Mouse (Mus musculus): Measurements from ENCODE around the gene Zfp874a.
"Not testable (repeated sequence)": the region's sequence is repeated elsewhere in the genome, so short reads cannot be mapped to it uniquely, and the experiment has no call there.

Gene Zfp874a

GRCm38 (mm10) chr13:67451172-67452020, at the start of gene Zfp874a:
Gene Zfp874a, minus strand, starts transcription at chr13:67451624.
- peak; percentile 95 for DNase-seq

GRCm38 (mm10) chr13:67500908-67501307, 49.5 kb upstream of the Zfp874a start:
- no peak for DNase-seq

DNA sequence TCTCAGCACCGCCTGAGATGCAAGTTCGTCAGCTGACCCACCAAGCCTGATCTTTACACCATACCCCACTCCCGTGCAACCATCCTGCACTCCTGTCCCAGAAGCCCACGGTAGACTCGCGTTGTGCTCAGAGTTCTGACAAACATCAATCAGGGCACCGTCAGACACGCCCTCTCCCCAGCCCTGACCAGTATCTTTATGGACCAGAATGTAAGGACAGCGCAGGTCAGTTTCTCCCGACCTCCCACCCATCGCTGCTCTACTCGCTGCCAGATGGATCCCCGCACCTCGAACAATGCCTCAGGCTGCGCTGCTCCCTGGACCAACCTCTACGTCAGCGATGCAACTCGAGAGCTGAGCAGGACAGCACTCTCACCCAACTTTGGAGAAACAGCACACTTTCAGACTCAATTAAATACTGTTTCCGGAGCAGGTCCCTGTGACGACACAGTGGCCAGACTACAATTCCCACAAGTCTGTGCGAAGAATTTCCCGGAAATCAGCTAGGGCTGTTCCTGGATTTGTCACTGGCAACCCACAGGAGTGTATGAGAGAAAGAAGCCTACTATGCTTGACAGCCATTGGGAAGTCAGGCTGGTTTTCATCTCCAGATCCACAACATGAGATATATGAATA, 48.8 kb upstream of the Zfp874a start, which contains the start of gene Zfp58:
TSS of gene Zfp58 (minus strand) at position 472 of the 636 bp plus-strand sequence.
- peak; percentile 90 for DNase-seq

DNA sequence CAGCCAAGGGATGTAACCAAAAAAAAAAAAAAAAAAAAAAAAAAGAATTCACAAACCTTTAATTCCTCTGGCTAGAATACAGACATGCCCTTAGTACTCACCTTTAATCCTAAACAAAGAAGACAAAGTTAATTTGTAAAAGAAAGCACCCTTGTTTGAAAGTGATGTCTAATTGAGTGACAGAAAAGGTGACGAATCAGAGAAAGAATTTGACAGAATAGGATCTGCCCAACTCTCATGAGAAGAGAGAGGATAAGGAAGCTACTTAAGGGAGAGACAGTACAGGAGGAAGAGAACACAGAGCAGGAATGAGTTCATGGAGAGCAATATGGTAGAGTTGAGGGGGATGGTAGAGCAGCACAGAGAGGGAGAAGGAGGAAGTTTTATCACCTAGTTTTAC, 44.2 kb upstream of the Zfp874a start:
- no peak for DNase-seq

DNA sequence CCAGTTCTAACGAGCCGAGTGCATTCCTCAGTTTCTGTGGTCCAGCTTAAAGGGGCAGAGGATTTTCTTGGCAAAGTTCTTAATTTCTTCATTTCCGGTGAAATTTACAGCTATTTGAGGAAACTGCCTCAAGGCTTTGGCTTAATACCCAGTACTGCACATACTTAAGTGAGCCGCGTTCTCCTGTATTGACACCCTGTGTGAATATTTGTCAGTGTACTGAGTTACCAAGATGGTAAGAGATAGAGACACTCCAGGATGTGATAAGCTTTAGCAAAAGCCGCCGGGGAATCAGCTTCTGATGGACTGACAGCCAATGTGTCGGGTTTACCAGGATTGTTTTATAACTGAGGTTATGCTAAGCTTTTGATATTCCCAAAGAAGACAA, 33.0 kb upstream of the Zfp874a start:
- DNase-seq = no peak

DNA sequence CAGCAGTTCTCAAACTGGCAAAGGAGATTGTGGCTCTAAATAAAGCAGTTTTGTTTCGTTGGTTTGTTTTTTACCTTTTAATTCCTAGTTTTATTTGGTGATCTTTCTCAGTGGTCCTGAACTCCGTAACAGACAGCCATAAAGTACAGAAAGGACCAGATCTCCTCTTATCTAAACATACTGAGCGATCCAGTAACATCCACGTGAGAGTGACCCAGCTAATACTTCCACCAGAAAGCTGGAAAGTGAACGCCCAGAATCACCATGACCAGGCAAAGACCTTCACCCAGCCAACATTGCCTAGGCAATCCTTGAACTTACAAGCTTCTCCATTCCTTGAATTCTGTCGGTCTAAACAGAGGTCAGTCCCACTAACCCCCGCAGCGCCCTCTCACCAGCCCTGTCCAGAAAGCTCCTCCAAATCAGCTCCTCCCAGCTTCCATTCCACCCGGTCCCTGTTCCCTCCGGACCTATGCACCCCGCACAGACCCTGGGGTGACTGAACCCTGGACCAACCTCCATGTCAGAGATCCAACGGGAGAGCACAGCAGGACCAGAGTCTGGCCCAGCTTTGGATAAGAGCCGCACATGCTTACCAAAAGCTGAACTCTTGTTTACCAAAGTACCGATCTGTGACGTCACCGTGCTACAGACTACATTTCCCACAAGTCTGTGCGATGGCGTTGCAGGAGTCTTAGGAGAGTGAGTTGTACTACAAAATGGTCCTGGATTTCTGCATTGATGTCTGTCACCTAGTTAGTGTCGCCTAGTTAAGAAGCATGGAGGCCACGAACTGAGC, 32.4 kb upstream of the Zfp874a start, which contains the start of gene Zfp874b:
TSS of gene Zfp874b (minus strand) at position 634 of the 799 bp plus-strand sequence.
- peak; percentile 94 for DNase-seq

- DNase-seq = no peak
Measured at GRCm38 (mm10) chr13:67481528-67481927, 30.1 kb upstream of the Zfp874a start.

DNA sequence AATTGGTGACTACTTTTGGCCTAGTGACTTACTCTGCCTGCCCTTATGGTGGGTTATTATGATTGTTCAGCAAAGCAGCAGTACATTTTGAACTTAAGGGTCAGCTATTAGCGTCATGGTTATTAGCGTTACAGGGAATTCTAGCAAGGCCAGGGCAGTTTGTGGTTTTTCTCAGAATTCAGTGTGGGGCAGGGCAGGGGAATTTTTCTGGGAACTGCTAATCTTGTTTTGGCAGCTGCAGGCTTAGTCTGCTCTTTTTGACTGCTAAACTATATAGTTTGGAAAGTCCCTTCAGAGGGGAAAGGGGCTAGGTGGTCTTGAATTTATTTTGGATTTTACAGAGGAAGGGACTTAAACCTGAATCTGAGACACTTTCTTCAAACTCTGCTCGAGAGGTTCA, 17.9 kb upstream of the Zfp874a start:
- DNase-seq = no peak

GRCm38 (mm10) chr13:67463506-67464185, 12.2 kb upstream of the Zfp874a start:
- not testable (repeated sequence) for DNase-seq

DNA sequence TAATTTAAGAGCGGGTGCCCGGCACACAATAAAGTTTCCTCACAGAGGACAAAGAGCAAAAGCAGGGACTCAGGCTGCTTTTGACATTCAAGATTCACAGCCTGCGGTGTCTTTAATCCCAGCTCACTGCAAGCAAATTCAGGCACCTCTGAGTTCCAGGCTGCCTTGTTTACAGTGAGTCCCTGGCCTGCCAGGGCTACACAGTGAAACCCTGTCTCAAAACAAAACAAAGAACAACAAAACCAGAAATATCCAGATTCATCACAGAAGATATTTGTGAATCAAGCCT, 541 bp upstream of the Zfp874a start:
- no peak for DNase-seq

DNA sequence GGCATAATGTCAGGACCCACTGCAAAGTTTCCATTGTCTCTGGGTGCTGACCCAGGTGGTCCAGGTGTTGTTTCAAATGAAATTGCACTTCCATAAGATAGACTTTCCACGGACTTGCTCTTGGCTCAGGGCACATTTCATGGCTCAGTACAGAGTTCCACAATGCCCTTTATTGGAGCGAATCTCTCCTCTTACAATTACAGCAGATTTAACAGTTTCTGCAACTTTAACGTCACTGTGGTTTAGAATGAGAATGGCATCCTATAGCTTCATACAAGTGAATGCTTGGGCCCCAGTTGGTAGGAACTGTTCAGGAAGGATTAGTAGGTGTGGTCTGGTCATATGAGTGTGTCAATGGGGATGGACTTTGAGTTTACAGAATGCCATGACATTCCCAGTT, 14.3 kb downstream of the Zfp874a start:
- not testable (repeated sequence) for DNase-seq

GRCm38 (mm10) chr13:67428116-67428515, 23.3 kb downstream of the Zfp874a start:
- no peak for DNase-seq

DNA sequence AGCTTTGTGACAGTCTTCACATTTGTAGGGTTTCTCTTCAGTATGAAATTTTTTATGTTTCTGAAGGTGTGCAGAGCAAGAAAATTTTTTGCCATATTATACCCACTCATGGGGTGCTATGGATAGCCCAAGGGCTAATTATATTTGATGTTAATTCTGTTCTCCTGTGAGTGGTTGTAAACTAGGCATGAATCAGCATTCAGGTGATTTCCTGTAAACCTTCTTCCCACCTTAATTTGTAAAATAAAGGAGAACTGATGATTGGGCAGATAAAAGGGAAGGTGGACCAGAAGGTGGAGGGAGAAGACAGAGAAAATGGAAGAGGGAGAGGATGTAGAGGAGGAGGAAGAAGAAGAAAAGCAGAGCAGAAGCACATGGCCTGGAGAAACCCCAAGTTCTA, 25.7 kb downstream of the Zfp874a start:
- not testable (repeated sequence) for DNase-seq

- DNase-seq = not testable (repeated sequence)
Measured at GRCm38 (mm10) chr13:67422532-67422931, 28.9 kb downstream of the Zfp874a start.

GRCm38 (mm10) chr13:67421207-67421857, 30.1 kb downstream of the Zfp874a start, which contains the start of gene Zfp459:
Gene Zfp459, minus strand, starts transcription at chr13:67421418.
- DNase-seq = peak; percentile 62

DNA sequence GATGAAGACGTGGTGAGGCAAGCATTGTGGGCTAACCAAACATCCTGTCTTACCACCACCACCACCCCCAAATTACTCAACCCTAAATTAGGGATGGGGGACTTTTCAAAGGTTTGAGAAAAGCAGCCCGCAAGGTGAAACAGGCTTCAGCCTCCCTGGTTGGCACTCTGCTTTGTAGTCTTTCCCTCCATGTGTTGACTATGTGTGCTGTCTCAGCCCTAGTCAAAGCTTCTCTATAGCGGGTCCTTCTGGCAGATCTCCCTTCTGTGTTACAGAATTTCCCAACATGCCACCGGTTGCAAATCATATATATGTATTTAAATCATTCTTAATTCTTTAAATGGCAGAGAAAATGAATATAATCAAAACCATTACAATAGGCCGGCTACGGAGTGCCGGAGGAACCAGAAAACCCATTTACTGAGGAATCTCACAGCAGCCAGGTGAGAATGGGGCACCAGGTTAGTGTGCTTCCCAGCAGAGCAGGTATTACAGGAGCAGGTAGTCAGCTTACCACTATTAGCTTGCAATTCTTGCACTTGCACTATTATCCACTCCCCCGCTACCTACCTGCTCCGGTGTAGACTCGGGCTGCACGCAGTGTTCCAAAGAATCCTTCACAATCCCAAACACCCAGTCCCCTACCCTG, 30.7 kb downstream of the Zfp874a start:
- DNase-seq = no peak

- DNase-seq = no peak
Measured at GRCm38 (mm10) chr13:67416811-67417210, 34.6 kb downstream of the Zfp874a start.

- no peak for DNase-seq
Measured at GRCm38 (mm10) chr13:67415759-67416158, 35.7 kb downstream of the Zfp874a start.

GRCm38 (mm10) chr13:67413634-67414033, 37.8 kb downstream of the Zfp874a start:
- not testable (repeated sequence) for DNase-seq

DNA sequence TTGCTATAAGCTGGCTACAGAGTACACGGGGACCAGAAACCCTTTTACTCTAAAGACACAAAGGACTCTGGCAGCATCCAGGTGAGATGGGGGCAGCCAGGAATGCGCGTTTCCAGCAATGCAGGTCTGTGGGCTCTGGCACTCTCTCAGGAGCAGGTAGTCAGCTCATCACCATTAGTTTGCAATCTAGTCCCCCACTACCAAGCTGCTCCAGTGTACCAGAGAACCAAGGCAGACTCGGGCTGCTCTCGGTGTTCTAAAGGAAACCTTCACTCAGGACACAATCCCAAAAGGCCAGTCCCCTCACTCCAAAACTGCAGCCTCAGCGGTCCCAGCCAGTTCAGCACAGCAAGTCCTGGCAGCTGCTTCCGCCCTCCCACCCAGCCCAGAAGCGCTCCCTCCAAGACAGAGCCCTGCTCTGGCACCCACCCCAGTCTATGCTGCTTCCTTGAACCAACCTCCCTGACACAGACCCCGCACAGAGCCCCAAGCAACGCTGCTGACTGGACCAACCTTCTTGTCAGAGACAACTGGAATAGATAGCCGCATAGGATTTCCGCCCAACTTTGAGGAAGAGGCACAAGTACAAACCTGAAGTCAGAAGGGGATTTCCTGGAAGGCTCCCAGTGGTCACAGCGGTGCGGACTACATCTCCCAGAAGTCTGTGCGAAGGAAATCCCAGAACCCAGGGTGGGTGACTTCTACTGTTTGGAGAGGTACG, 52.1 kb downstream of the Zfp874a start, which contains the start of gene Zfp429:
TSS of gene Zfp429 (minus strand) at position 637 of the 721 bp plus-strand sequence.
- DNase-seq = peak; percentile 84

- not testable (repeated sequence) for DNase-seq
Measured at GRCm38 (mm10) chr13:67376255-67376654, 75.2 kb downstream of the Zfp874a start.
